Mouse (Mus musculus): ENCODE data around the gene Syce1.

- TF ChIP-seq CTCF (IDR thresholded peaks at IDR 0.05), result no peak
- no peak for TF ChIP-seq EP300 (IDR thresholded peaks at IDR 0.05)
These were observed 32.5 kb upstream of the Syce1 start for GRCm38 (mm10) chr7:140820173-140820572.

Measured in lung, postnatal 0 days (tissue).